9 mouse cellular contexts compared by ENCODE assay signal in genomic region chr17:9042723-9043122, GRCm38 (mm10). TPM values are rescaled to one million over a fixed set of nuclear protein-coding genes. Genes with fewer than 3 reads are reported as not detected.
DNase-seq lines count a peak whose midpoint lies in the region; ATAC-seq and TF ChIP-seq lines count a peak whose summit lies in the region.
"Had no signal": no experiment of that assay in that cellular context is flagged by ENCODE, and none has a peak within 500 bp of the region (broad histone marks: within the 10 kb centered on the region; RNA-seq: fewer than 3 reads in every experiment).

No protein-coding gene starts in this region.

- no peak overlapping the region for H3K9ac ChIP-seq in forebrain, embryonic 11.5 days (ENCODE audit: low read length)
- H3K9ac ChIP-seq in forebrain, embryonic 12.5 days = no peak overlapping the region
- no peak overlapping the region for H3K9ac ChIP-seq in midbrain, postnatal 0 days (replicated peaks; ENCODE audit: low read length, poor library complexity, severe bottlenecking)

- no peaks in the 10 kb centered on the region for H3K36me3 ChIP-seq in forebrain, embryonic 11.5 days (ENCODE audit: control insufficient read depth, insufficient read depth, low read length)
- no peaks in the 10 kb centered on the region for H3K36me3 ChIP-seq in forebrain, embryonic 12.5 days (replicated peaks)
- H3K36me3 ChIP-seq in midbrain, postnatal 0 days (ENCODE audit: insufficient read depth, low read length) = no peaks in the 10 kb centered on the region

- 55% methylated on average over 2 of the region's 2 CpGs for WGBS in forebrain, embryonic 11.5 days
- WGBS in forebrain, embryonic 12.5 days = 51% methylated on average over 2 of the region's 2 CpGs
- 37% methylated on average over 2 of the region's 2 CpGs for WGBS in lung, adult 2 months
- WGBS in midbrain, postnatal 0 days = 55% methylated on average over 2 of the region's 2 CpGs

- H3K4me1 ChIP-seq in forebrain, embryonic 11.5 days (replicated peaks; ENCODE audit: control insufficient read depth, insufficient read depth, low read length) = no peaks in the 10 kb centered on the region
- H3K4me1 ChIP-seq in forebrain, embryonic 12.5 days = no peaks in the 10 kb centered on the region
- H3K4me1 ChIP-seq in lung, adult 2 months (ENCODE audit: control insufficient read depth, insufficient read depth, low read length) = no peaks in the 10 kb centered on the region
- no peaks in the 10 kb centered on the region for H3K4me1 ChIP-seq in midbrain, postnatal 0 days (ENCODE audit: insufficient read depth, low read length)

- no peak overlapping the region for H3K4me2 ChIP-seq in forebrain, embryonic 11.5 days (ENCODE audit: low read depth, low read length, severe bottlenecking)
- H3K4me2 ChIP-seq in forebrain, embryonic 12.5 days = no peak overlapping the region
- H3K4me2 ChIP-seq in midbrain, postnatal 0 days (ENCODE audit: low read depth, low read length, poor library complexity, severe bottlenecking) = no peak overlapping the region

- peak; percentile 73 for DNase-seq in forebrain, embryonic 11.5 days (ENCODE audit: low spot score)
- DNase-seq in lung, adult 2 months = no peak
- DNase-seq in lung, adult 18-20 months = no peak
- DNase-seq in embryo, embryonic 10 days (ENCODE audit: low spot score) = peak; percentile 59
- peak; percentile 47 for DNase-seq in midbrain, postnatal 0 days (ENCODE audit: low spot score)
- DNase-seq in urinary bladder, postnatal 25 days (ENCODE audit: low spot score) = no peak
- no peak for DNase-seq in right cerebral cortex, postnatal 25 days

- ATAC-seq in forebrain, embryonic 11.5 days (replicated peaks; ENCODE audit: low FRiP score) = no peak
- no peak for ATAC-seq in forebrain, embryonic 12.5 days (ENCODE audit: low FRiP score)
- no peak for ATAC-seq in midbrain, postnatal 0 days (ENCODE audit: low FRiP score)

- no peaks in the 10 kb centered on the region for H3K27me3 ChIP-seq in forebrain, embryonic 11.5 days (ENCODE audit: control insufficient read depth, insufficient read depth, low read length)
- H3K27me3 ChIP-seq in forebrain, embryonic 12.5 days = no peaks in the 10 kb centered on the region
- no peaks in the 10 kb centered on the region for H3K27me3 ChIP-seq in midbrain, postnatal 0 days (ENCODE audit: insufficient read depth, low read length)

- H3K4me3 ChIP-seq in forebrain, embryonic 11.5 days (ENCODE audit: low read depth, low read length) = no peak overlapping the region
- H3K4me3 ChIP-seq in forebrain, embryonic 12.5 days (replicated peaks) = no peak overlapping the region
- no peak overlapping the region for H3K4me3 ChIP-seq in lung, adult 2 months (replicated peaks; ENCODE audit: extremely low read depth, low read depth, low read length)
- H3K4me3 ChIP-seq in midbrain, postnatal 0 days (ENCODE audit: low read depth, low read length) = no peak overlapping the region
- H3K4me3 ChIP-seq: myocyte had no signal

- no peaks in the 10 kb centered on the region for H3K9me3 ChIP-seq in forebrain, embryonic 11.5 days (ENCODE audit: control insufficient read depth, low read length)
- H3K9me3 ChIP-seq in forebrain, embryonic 12.5 days = no peaks in the 10 kb centered on the region
- H3K9me3 ChIP-seq in midbrain, postnatal 0 days (ENCODE audit: low read length) = no peaks in the 10 kb centered on the region

- peak; percentile 34; the same call in 1 of the 2 replicates for TF ChIP-seq CTCF in lung, adult 2 months (IDR thresholded peaks at IDR 0.05; ENCODE audit: insufficient read depth, low read length)
- TF ChIP-seq CTCF in midbrain, postnatal 0 days (IDR thresholded peaks at IDR 0.05) = peak; percentile 72

- H3K27ac ChIP-seq in forebrain, embryonic 11.5 days (ENCODE audit: low read depth, low read length) = no peak overlapping the region
- H3K27ac ChIP-seq in forebrain, embryonic 12.5 days = no peak overlapping the region
- H3K27ac ChIP-seq in midbrain, postnatal 0 days (ENCODE audit: low read depth, low read length) = no peak overlapping the region

- TF ChIP-seq POLR2A in lung, adult 2 months (IDR thresholded peaks at IDR 0.05; ENCODE audit: borderline replicate concordance, extremely low read depth, low read depth, low read length) = no peak

RNA-seq across cellular contexts. Expression of gene 1700010I14Rik, which starts 54.6 kb away (rescaled TPM):
- polyA plus RNA-seq in forebrain, embryonic 11.5 days (2014; fragmentation: Nextera tagmentation; extraction: Ambion mirVana) = 2.6 and 2.9 TPM in 2 replicates
- 2.5 and 2.7 TPM in 2 replicates for polyA plus RNA-seq in forebrain, embryonic 12.5 days (2016; fragmentation: Nextera tagmentation; extraction: Ambion mirVana)
- polyA plus RNA-seq in lung, adult 2 months (2012; rRNA removed) = 0.48 and 0.52 TPM in 2 replicates
- total RNA-seq in midbrain, postnatal 0 days (2014; rRNA removed) = 2.2 and 2.3 TPM in 2 replicates
- polyA plus RNA-seq in midbrain, postnatal 0 days (2015; fragmentation: Nextera tagmentation; extraction: Ambion mirVana) = 3.6 and 4.1 TPM in 2 replicates
- polyA plus RNA-seq: myocyte had no signal

Comparison
In these comparisons a context has a peak if more than half of its experiments do, and no peak if none do; other contexts are left out.
1. DNase-seq: peak in forebrain, embryonic 11.5 days (single experiment), embryo, embryonic 10 days (single experiment) and midbrain, postnatal 0 days (single experiment); none in lung, adult 2 months (single experiment), lung, adult 18-20 months (0 of 2), urinary bladder, postnatal 25 days (single experiment) and right cerebral cortex, postnatal 25 days (single experiment).